Mouse (Mus musculus): ENCODE results near the gene Inhbe. TPM values are rescaled to one million over a fixed set of nuclear protein-coding genes. Genes with fewer than 3 reads are reported as not detected.

The Inhbe gene
- polyA plus RNA-seq, 1 experiment from 2014 or later = not detected

DNA sequence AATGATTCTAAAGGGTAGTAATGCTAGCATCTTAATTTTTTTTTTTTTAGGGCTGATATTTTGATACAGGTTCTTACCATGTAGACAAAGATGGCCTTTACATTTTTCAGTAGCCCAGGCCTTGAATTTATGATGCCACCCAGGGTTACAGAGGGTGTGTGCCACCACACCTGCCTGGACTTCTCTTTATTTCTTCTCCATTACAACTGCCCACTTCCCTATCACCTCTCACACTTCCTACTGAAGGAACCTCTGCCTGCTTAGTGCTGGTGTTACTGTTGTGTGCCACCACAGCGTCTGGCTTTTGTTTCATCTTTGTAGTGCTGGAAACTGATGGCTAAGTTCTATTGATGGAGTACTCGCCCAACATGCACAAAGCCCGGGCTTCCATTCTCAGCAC, 6.5 kb upstream of the Inhbe start:
- peaks cover 1% of the 10 kb centered on the region for H3K4me1 ChIP-seq
- no peaks in the 10 kb centered on the region for H3K36me3 ChIP-seq (replicated peaks)
- H3K4me3 ChIP-seq = no peak overlapping the region
- no peak overlapping the region for H3K27ac ChIP-seq (replicated peaks)
- no peaks in the 10 kb centered on the region for H3K9me3 ChIP-seq
- H3K27me3 ChIP-seq (replicated peaks; ENCODE audit: low read depth, poor library complexity, severe bottlenecking) = no peaks in the 10 kb centered on the region
- no peak for DNase-seq (ENCODE audit: low spot score)
- WGBS = 88% methylated on average over 3 of the region's 3 CpGs

DNA sequence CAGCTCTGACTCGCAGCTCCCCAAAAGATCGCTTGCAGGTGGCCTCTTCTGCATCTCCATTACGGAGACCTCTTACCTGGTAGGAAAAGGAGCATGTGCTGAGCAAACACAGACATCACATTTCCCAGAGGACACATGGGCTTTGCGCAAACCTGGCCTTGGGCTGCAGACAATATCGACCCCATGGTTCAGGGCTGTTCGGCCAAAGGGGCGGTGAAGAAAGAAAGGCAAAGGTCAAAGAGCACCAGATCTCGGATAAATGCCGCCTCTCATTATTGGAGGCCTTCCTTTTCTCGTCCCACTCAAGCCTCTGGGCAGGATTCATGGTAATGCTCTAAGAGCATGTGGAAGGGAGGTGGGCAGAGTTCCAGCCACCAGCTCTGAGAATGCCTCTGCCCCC, 1.1 kb upstream of the Inhbe start:
- no peak overlapping the region for H3K4me3 ChIP-seq
- no peak for DNase-seq (ENCODE audit: low spot score)
- no peak overlapping the region for H3K27ac ChIP-seq (replicated peaks)
- H3K4me1 ChIP-seq = peaks cover 23% of the 10 kb centered on the region
- no peaks in the 10 kb centered on the region for H3K36me3 ChIP-seq (replicated peaks)
- H3K27me3 ChIP-seq (replicated peaks; ENCODE audit: low read depth, poor library complexity, severe bottlenecking) = peaks cover 20% of the 10 kb centered on the region
- 52% methylated on average over 10 of the region's 10 CpGs for WGBS
- H3K9me3 ChIP-seq = no peaks in the 10 kb centered on the region

DNA sequence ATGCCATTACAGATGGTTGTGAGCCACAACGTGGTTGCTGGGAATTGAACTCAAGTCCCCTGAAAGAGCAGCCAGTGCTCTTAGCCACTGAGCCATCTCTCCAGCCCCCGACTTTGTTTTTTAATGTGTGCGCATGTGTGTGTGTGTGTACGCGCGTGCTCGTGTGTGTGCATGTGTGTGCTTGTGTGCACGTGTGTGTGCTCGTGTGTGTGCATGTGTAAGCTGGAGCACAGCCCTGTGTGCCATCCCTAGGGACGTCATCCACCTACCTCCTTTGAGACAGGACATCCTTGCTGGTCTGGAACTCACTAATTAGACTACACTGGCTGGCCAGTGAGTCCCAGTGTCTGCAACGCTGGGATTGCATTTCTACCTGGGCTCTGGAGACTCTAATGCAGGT, 1.4 kb downstream of the Inhbe start:
- H3K9me3 ChIP-seq = no peaks in the 10 kb centered on the region
- no peak overlapping the region for H3K4me3 ChIP-seq
- 86% methylated on average over 11 of the region's 11 CpGs for WGBS
- H3K27me3 ChIP-seq (replicated peaks; ENCODE audit: low read depth, poor library complexity, severe bottlenecking) = peaks cover 31% of the 10 kb centered on the region
- peaks cover 27% of the 10 kb centered on the region for H3K4me1 ChIP-seq
- no peak for DNase-seq (ENCODE audit: low spot score)
- H3K36me3 ChIP-seq (replicated peaks) = no peaks in the 10 kb centered on the region
- H3K27ac ChIP-seq (replicated peaks) = no peak overlapping the region

- Histone ChIP-seq H3K4me1 (peaks cover 27% of the 10 kb centered on the region), H3K9me3 (no peaks in the 10 kb centered on the region), H3K27me3 (replicated peaks; ENCODE audit: low read depth, poor library complexity, severe bottlenecking) (peaks cover 31% of the 10 kb centered on the region), H3K4me3 (no peak overlapping the region), H3K36me3 (replicated peaks) (no peaks in the 10 kb centered on the region), H3K27ac (replicated peaks) (no peak overlapping the region)
- DNase-seq (ENCODE audit: low spot score) = no peak
- WGBS = 87% methylated on average over 9 of the region's 9 CpGs
These were observed 2.0 kb downstream of the Inhbe start for GRCm38 (mm10) chr10:127352187-127352586.

DNA sequence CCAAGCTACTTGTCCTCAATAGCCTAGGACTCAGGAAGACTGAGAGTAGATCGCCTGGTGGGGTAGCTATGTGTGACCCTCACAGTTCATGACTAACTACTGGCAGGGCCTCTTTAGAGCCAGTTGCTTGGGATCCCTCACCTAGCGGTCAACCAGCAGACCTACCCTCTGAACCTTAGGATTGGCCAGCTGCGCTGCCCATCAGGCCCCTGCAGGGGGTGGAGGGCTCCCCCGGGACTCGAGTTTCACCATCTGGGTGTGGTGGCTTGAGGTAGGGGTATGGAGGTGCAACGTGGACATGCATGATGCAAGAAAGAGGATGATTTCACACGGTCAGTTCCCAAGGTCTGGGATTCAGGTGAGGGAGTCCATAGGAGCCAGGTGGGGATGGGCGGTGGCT, 2.5 kb downstream of the Inhbe start:
- H3K4me3 ChIP-seq = no peak overlapping the region
- DNase-seq (ENCODE audit: low spot score) = no peak
- WGBS = 74% methylated on average over 8 of the region's 8 CpGs
- no peak overlapping the region for H3K27ac ChIP-seq (replicated peaks)
- H3K4me1 ChIP-seq = peaks cover 27% of the 10 kb centered on the region
- no peaks in the 10 kb centered on the region for H3K36me3 ChIP-seq (replicated peaks)
- H3K27me3 ChIP-seq (replicated peaks; ENCODE audit: low read depth, poor library complexity, severe bottlenecking) = peaks cover 31% of the 10 kb centered on the region
- H3K9me3 ChIP-seq = no peaks in the 10 kb centered on the region

GRCm38 (mm10) chr10:127351285-127351595, 3.0 kb downstream of the Inhbe start:
- H3K9me3 ChIP-seq = no peaks in the 10 kb centered on the region
- H3K4me1 ChIP-seq = peaks cover 27% of the 10 kb centered on the region
- no peak for DNase-seq (ENCODE audit: low spot score)
- H3K27ac ChIP-seq (replicated peaks) = peak overlapping the region; percentile 15; the same call in 1 of the 2 replicates
- 0 out of 2 replicates have a peak overlapping the region, but pooled peaks have one; percentile 42 for H3K4me3 ChIP-seq
- H3K36me3 ChIP-seq (replicated peaks) = no peaks in the 10 kb centered on the region
- WGBS = 86% methylated on average over 8 of the region's 8 CpGs
- H3K27me3 ChIP-seq (replicated peaks; ENCODE audit: low read depth, poor library complexity, severe bottlenecking) = peaks cover 31% of the 10 kb centered on the region

DNA sequence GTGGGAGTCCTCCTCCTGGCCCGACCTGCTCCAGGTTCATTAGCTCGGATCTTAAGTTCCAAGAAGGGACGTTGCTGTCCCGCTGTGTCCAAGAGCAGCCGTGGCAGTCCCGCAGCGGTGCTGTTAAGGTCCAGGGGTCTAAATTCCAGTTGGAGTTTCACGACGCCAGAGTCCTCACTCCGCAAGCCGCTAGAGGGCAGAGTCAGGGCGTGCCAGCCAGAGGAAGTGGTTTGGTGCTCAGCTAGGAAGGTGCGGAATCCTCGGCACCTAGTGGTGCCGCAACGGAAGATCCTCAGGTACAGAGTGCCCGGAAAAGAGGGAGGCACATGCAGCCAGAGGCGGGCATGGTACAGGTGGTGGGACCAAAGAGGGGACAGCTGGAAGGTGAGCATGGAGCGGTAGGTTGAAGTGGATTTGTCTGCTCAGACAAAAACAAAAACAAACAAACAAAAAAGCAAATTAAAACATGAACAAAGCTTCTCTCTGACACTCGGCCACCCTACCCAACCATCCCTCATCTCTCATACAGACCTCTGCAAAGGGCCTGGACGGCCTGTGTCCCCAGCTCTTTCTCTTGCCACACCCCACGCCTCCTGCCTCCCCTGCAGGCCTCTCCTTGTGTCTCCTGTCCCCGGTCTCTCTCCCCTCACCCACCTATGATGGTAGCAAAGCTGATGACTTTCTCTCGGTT, 3.5 kb downstream of the Inhbe start:
- Histone ChIP-seq H3K4me1 (peaks cover 26% of the 10 kb centered on the region), H3K9me3 (no peaks in the 10 kb centered on the region), H3K27ac (replicated peaks) (peak overlapping the region; percentile 15; the same call in 1 of the 2 replicates), H3K27me3 (replicated peaks; ENCODE audit: low read depth, poor library complexity, severe bottlenecking) (peaks cover 31% of the 10 kb centered on the region), H3K36me3 (replicated peaks) (no peaks in the 10 kb centered on the region), H3K4me3 (peak overlapping the region; percentile 42)
- WGBS = 12% methylated on average over 24 of the region's 24 CpGs
- peak; percentile 84 for DNase-seq (ENCODE audit: low spot score)

DNA sequence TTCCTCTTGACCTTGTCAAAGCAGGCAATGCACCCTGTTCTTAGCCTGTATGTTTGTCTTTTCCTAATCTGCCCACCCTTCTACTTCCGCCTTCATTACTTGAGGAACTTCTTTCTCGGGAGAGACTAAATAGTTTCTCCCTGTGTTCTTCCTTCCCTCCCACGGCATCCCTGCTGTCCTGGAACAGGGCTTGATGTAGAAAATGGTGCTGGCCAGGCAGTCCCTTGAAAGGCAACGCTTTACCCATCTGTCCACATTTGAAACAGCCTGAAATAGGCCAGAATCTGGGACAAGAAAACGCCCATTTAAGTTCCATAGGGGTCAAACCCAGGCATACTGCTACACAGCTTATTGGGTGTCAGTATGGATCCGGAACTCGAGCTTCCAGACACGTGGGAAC, 4.4 kb downstream of the Inhbe start:
- Histone ChIP-seq H3K27me3 (replicated peaks; ENCODE audit: low read depth, poor library complexity, severe bottlenecking) (peaks cover 31% of the 10 kb centered on the region), H3K9me3 (no peaks in the 10 kb centered on the region), H3K4me3 (no peak overlapping the region), H3K27ac (replicated peaks) (no peak overlapping the region), H3K4me1 (peaks cover 19% of the 10 kb centered on the region), H3K36me3 (replicated peaks) (no peaks in the 10 kb centered on the region)
- no peak for DNase-seq (ENCODE audit: low spot score)
- 80% methylated on average over 8 of the region's 8 CpGs for WGBS

- Histone ChIP-seq H3K4me1 (peaks cover 19% of the 10 kb centered on the region), H3K27ac (replicated peaks) (no peak overlapping the region), H3K9me3 (no peaks in the 10 kb centered on the region), H3K4me3 (no peak overlapping the region), H3K36me3 (replicated peaks) (no peaks in the 10 kb centered on the region), H3K27me3 (replicated peaks; ENCODE audit: low read depth, poor library complexity, severe bottlenecking) (peaks cover 26% of the 10 kb centered on the region)
- DNase-seq (ENCODE audit: low spot score) = no peak
- WGBS = 73% methylated on average over 4 of the region's 4 CpGs
These were observed 5.3 kb downstream of the Inhbe start for GRCm38 (mm10) chr10:127348957-127349356.

DNA sequence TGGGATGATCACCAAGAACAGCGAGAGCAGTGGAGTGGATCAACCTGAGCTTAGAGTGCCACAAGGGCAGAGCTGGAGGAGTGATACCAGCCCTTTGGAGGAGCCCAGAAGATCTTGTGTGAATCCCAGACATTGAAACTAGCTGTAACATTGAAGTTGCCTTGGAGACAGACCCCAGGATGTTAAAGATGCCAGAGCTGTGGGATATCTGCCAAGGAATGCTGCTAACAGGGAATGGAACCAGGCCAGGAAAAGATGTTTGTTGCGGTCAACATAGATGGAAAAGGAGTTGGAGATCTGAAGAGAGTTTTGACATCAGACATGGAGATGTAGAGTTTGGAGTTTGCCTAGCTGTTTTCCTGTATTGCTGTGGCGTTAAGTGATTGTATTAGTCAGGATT, 8.0 kb downstream of the Inhbe start:
- Histone ChIP-seq H3K27ac (replicated peaks) (no peak overlapping the region), H3K4me1 (peaks cover 28% of the 10 kb centered on the region), H3K36me3 (replicated peaks) (no peaks in the 10 kb centered on the region), H3K9me3 (no peaks in the 10 kb centered on the region), H3K4me3 (no peak overlapping the region), H3K27me3 (replicated peaks; ENCODE audit: low read depth, poor library complexity, severe bottlenecking) (peaks cover 20% of the 10 kb centered on the region)
- 85% methylated on average over 3 of the region's 3 CpGs for WGBS
- no peak for DNase-seq (ENCODE audit: low spot score)

GRCm38 (mm10) chr10:127343029-127343428, 11.2 kb downstream of the Inhbe start:
- Histone ChIP-seq H3K27ac (replicated peaks) (no peak overlapping the region), H3K4me1 (peaks cover 45% of the 10 kb centered on the region), H3K36me3 (replicated peaks) (peaks cover 4% of the 10 kb centered on the region), H3K27me3 (replicated peaks; ENCODE audit: low read depth, poor library complexity, severe bottlenecking) (peaks cover 17% of the 10 kb centered on the region), H3K4me3 (no peak overlapping the region), H3K9me3 (no peaks in the 10 kb centered on the region)
- WGBS = 75% methylated on average over 3 of the region's 3 CpGs
- no peak for DNase-seq (ENCODE audit: low spot score)

DNA sequence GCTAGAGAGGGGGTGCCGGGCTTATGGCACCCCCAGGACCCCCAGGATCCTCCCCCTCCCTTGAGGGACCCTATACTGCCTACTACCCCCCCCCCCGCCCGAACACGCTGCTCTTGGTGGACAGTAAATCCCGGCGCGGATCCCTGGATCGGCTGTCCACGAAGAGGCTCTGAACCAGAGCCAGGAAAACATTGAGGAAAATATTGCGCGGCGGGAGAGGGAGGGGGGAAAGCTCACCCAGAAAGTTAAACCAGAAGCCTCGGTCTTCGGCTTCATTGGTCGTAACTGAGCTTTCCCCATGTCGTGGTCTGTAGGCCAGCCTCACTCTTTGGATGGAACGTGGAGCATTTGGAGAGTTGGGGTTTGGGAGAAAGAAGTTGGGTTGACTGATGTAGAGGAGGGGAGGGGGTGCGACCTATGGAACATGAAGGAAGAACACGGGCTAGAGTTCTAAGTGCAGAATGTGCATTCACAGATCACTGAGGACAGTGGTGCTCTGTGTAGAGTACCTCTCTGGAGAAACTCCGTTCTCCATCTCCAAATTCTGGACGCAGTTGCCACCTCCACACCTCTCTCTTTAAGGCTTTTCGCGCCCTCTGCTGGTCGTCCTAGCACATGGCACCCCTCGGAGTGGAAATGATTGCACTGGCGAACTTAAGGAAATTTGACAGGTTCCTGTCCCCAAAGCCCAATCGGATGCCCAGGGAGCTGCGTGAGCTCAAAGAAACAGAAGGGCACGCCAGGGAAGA, 12.1 kb downstream of the Inhbe start, which contains the start of gene Gli1:
TSS of gene Gli1 (minus strand) at position 84 of the 749 bp plus-strand sequence.
- under 1% methylated on average over 29 of the region's 29 CpGs for WGBS
- H3K4me1 ChIP-seq = peaks cover 45% of the 10 kb centered on the region
- H3K27ac ChIP-seq (replicated peaks) = peak within 1 kb of the TSS; percentile 96
- DNase-seq (ENCODE audit: low spot score) = peak; percentile 90
- H3K36me3 ChIP-seq (replicated peaks) = peaks cover 13% of the 10 kb centered on the region
- no peaks in the 10 kb centered on the region for H3K9me3 ChIP-seq
- peak within 1 kb of the TSS; percentile 72 for H3K4me3 ChIP-seq
- peaks cover 23% of the 10 kb centered on the region for H3K27me3 ChIP-seq (replicated peaks; ENCODE audit: low read depth, poor library complexity, severe bottlenecking)

DNA sequence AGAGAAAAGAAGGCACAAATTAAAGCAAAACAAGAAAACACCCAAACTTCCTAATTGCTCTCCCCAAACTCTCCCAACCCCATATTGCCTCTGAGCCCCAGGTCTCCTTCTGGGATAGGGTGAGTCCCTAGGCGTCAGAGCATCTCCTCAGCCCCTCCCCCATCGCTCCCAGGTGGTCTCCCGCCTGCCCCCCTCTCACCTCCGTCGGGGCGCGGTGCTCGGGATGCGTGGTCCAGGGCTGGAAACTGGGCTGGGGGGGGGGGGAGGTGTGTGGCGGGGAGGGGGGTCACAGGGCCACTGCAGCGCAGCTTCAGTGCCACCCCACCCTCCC, 12.9 kb downstream of the Inhbe start:
- DNase-seq (ENCODE audit: low spot score) = peak; percentile 78
- H3K27ac ChIP-seq (replicated peaks) = peak overlapping the region; percentile 96
- peaks cover 21% of the 10 kb centered on the region for H3K36me3 ChIP-seq (replicated peaks)
- H3K4me1 ChIP-seq = peaks cover 45% of the 10 kb centered on the region
- under 1% methylated on average over 10 of the region's 11 CpGs for WGBS
- H3K4me3 ChIP-seq = peak overlapping the region; percentile 72
- H3K9me3 ChIP-seq = no peaks in the 10 kb centered on the region
- H3K27me3 ChIP-seq (replicated peaks; ENCODE audit: low read depth, poor library complexity, severe bottlenecking) = peaks cover 23% of the 10 kb centered on the region

Measured in embryonic facial prominence, embryonic 10.5 days (tissue).